Mouse (Mus musculus) liver, postnatal 0 days (tissue): ENCODE results near the gene Tpr. TPM values are rescaled to one million over a fixed set of nuclear protein-coding genes. Genes with fewer than 3 reads are reported as not detected.

Experiments used
- ATAC-seq: fragments of 200-750 bp; cut with Nextera tagmentation; 2 replicates; pipeline ENCODE4 v1.8.0; 2017; ENCODE audit warnings: mild to moderate bottlenecking, moderate library complexity
- DNase-seq: peaks from one replicate; pipeline ENCODE4 v3.0.0-alpha.2; 2016
- H3K27ac ChIP-seq: fragments of 300-500 bp; sonication (generic); 2 replicates; pipeline ENCODE4 v1.5.1; 2014; ENCODE audit warnings: antibody characterized with exemption, moderate library complexity, mild to moderate bottlenecking, low read depth
- H3K27me3 ChIP-seq: fragments of 300-500 bp; sonication (generic); 2 replicates; pipeline ENCODE4 v1.6.1; 2014; ENCODE audit warnings: low read length, control low read depth, mixed read lengths; ENCODE audit not compliant: insufficient read depth
- H3K36me3 ChIP-seq: fragments of 300-500 bp; sonication (generic); replicated peaks from 2 replicates; pipeline ENCODE4 v1.6.1; 2014; ENCODE audit warnings: mild to moderate bottlenecking, control low read depth, low read length, moderate library complexity, mixed read lengths; ENCODE audit not compliant: insufficient read depth
- H3K4me1 ChIP-seq: fragments of 300-500 bp; sonication (generic); 2 replicates; pipeline ENCODE4 v1.6.1; 2014; ENCODE audit warnings: antibody characterized with exemption, mild to moderate bottlenecking, control low read depth; ENCODE audit not compliant: insufficient read depth
- H3K4me2 ChIP-seq: fragments of 300-500 bp; sonication (generic); 2 replicates; pipeline ENCODE4 v1.6.1; 2014; ENCODE audit warnings: low read depth, mild to moderate bottlenecking, low read length, moderate library complexity, mixed read lengths
- H3K4me3 ChIP-seq: fragments of 300-500 bp; sonication (generic); 2 replicates; pipeline ENCODE4 v1.5.1; 2014; ENCODE audit warnings: low read depth, low read length
- H3K9ac ChIP-seq: fragments of 300-500 bp; sonication (generic); replicated peaks from 2 replicates; pipeline ENCODE4 v1.6.1; 2014; ENCODE audit warnings: mild to moderate bottlenecking, moderate library complexity
- H3K9me3 ChIP-seq: fragments of 300-500 bp; sonication (generic); 2 replicates; pipeline ENCODE4 v1.6.1; 2016; ENCODE audit warnings: mild to moderate bottlenecking, control low read depth, low read length, mixed read lengths
- CTCF ChIP-seq: sonication (generic); IDR thresholded peaks from 2 replicates; pipeline ENCODE4 v1.5.1; 2016; ENCODE audit warnings: antibody characterized with exemption, low read depth
- EP300 ChIP-seq: IDR thresholded peaks from 2 replicates; pipeline ENCODE4 v1.6.1; 2016; ENCODE audit warnings: antibody characterized with exemption, low read depth, mild to moderate bottlenecking
- WGBS: fragments of 180-500 bp; shearing (Covaris S2); extraction: QIAGEN DNeasy Blood & Tissue Kit; methylation state at CpG from one replicate; pipeline ENCODE4 v1.1.7; 2014; ENCODE audit not compliant: insufficient replicate concordance; 5-methylcytosine and 5-hydroxymethylcytosine counted together
- polyA plus RNA-seq: library from polyadenylated mRNA; unstranded; fragments of >200 nt; fragmentation: Nextera tagmentation; extraction: Ambion mirVana; gene quantifications from 2 replicates; pipeline ENCODE4 v1.2.1, GENCODE M21; 2015

The Tpr gene
- polyA plus RNA-seq, 1 experiment from 2014 or later, result 68.2 TPM

- Histone ChIP-seq H3K27ac (no peak overlapping the region), H3K4me3 (no peak overlapping the region), H3K9me3 (no peaks in the 10 kb centered on the region), H3K9ac (no peak overlapping the region), H3K4me1 (no peaks in the 10 kb centered on the region), H3K27me3 (no peaks in the 10 kb centered on the region), H3K36me3 (peaks cover 69% of the 10 kb centered on the region), H3K4me2 (no peak overlapping the region)
- 88% methylated on average over 9 of the region's 9 CpGs for WGBS
- no peak for ATAC-seq
- TF ChIP-seq CTCF, result no peak
- TF ChIP-seq EP300, result no peak
- DNase-seq, result no peak
Measured at GRCm38 (mm10) chr1:150407285-150407684, 14.6 kb downstream of the Tpr start.

GRCm38 (mm10) chr1:150409996-150410395 lies 17.4 kb downstream of the Tpr start:
- DNase-seq (no peak), ATAC-seq (no peak)
- Histone ChIP-seq H3K27me3 (no peaks in the 10 kb centered on the region), H3K27ac (no peak overlapping the region), H3K36me3 (peaks cover 76% of the 10 kb centered on the region), H3K4me2 (no peak overlapping the region), H3K9ac (no peak overlapping the region), H3K4me1 (no peaks in the 10 kb centered on the region), H3K4me3 (no peak overlapping the region), H3K9me3 (no peaks in the 10 kb centered on the region)
- TF ChIP-seq EP300 (no peak), CTCF (no peak)
- WGBS, result 94% methylated on average over 6 of the region's 6 CpGs

- Histone ChIP-seq H3K4me1 (no peaks in the 10 kb centered on the region), H3K9ac (no peak overlapping the region), H3K36me3 (peaks cover 73% of the 10 kb centered on the region), H3K9me3 (no peaks in the 10 kb centered on the region), H3K27ac (no peak overlapping the region), H3K4me2 (no peak overlapping the region), H3K4me3 (no peak overlapping the region), H3K27me3 (no peaks in the 10 kb centered on the region)
- no peak for ATAC-seq
- WGBS, result 84% methylated on average over 3 of the region's 3 CpGs
- DNase-seq, result no peak
- TF ChIP-seq CTCF, result no peak
- TF ChIP-seq EP300, result no peak
Measured at GRCm38 (mm10) chr1:150416006-150416405, 23.4 kb downstream of the Tpr start.

- no peak for DNase-seq
- 89% methylated on average over 4 of the region's 4 CpGs for WGBS
Measured at GRCm38 (mm10) chr1:150418426-150418825, 25.8 kb downstream of the Tpr start.

GRCm38 (mm10) chr1:150425665-150426064 lies 33.0 kb downstream of the Tpr start:
- TF ChIP-seq CTCF (no peak), EP300 (no peak)
- Histone ChIP-seq H3K4me1 (no peaks in the 10 kb centered on the region), H3K9me3 (no peaks in the 10 kb centered on the region), H3K36me3 (peaks cover 84% of the 10 kb centered on the region), H3K9ac (no peak overlapping the region), H3K27ac (no peak overlapping the region), H3K27me3 (no peaks in the 10 kb centered on the region), H3K4me3 (no peak overlapping the region), H3K4me2 (no peak overlapping the region)
- 80% methylated on average over 9 of the region's 9 CpGs for WGBS
- DNase-seq (no peak), ATAC-seq (no peak)

More at GRCm38 (mm10) chr1:150418426-150418825, 25.8 kb downstream of the Tpr start:
- ATAC-seq, result no peak
- H3K9ac ChIP-seq, result no peak overlapping the region
- no peak overlapping the region for H3K4me3 ChIP-seq
- peaks cover 75% of the 10 kb centered on the region for H3K36me3 ChIP-seq
- no peak overlapping the region for H3K27ac ChIP-seq
- no peak for TF ChIP-seq EP300
- no peak for TF ChIP-seq CTCF
- no peaks in the 10 kb centered on the region for H3K27me3 ChIP-seq
- no peak overlapping the region for H3K4me2 ChIP-seq
- H3K9me3 ChIP-seq, result no peaks in the 10 kb centered on the region
- H3K4me1 ChIP-seq, result no peaks in the 10 kb centered on the region

- H3K9ac ChIP-seq, result no peak overlapping the region
- 62% methylated on average over 3 of the region's 3 CpGs for WGBS
Measured at GRCm38 (mm10) chr1:150426216-150426615, 33.6 kb downstream of the Tpr start.

GRCm38 (mm10) chr1:150438641-150439040 lies 46.0 kb downstream of the Tpr start:
- Histone ChIP-seq H3K4me1 (no peaks in the 10 kb centered on the region), H3K4me3 (no peak overlapping the region), H3K4me2 (no peak overlapping the region), H3K9ac (no peak overlapping the region), H3K27ac (no peak overlapping the region), H3K36me3 (peaks cover 75% of the 10 kb centered on the region), H3K27me3 (no peaks in the 10 kb centered on the region), H3K9me3 (no peaks in the 10 kb centered on the region)
- DNase-seq, result no peak
- TF ChIP-seq EP300, result no peak
- no peak for TF ChIP-seq CTCF
- 88% methylated on average over 3 of the region's 3 CpGs for WGBS
- ATAC-seq, result no peak

More at GRCm38 (mm10) chr1:150426216-150426615, 33.6 kb downstream of the Tpr start:
- Histone ChIP-seq H3K27ac (no peak overlapping the region), H3K4me1 (no peaks in the 10 kb centered on the region), H3K27me3 (no peaks in the 10 kb centered on the region), H3K4me2 (no peak overlapping the region), H3K36me3 (peaks cover 87% of the 10 kb centered on the region), H3K9me3 (no peaks in the 10 kb centered on the region), H3K4me3 (no peak overlapping the region)
- DNase-seq (no peak), ATAC-seq (no peak)
- TF ChIP-seq EP300, result no peak
- TF ChIP-seq CTCF, result no peak
